Mouse (Mus musculus) ES-E14 (cell line): ENCODE measurements around the gene Cask.

Experiments
- CHD2 ChIP-seq: IDR thresholded peaks from 2 replicates; pipeline ENCODE4 v1.6.1; 2014; ENCODE audit warnings: mild to moderate bottlenecking, low read depth, low read length, inconsistent platforms
- HCFC1 ChIP-seq: IDR thresholded peaks from 2 replicates; pipeline ENCODE4 v1.6.1; 2012; ENCODE audit warnings: low read length, inconsistent platforms, borderline replicate concordance; ENCODE audit not compliant: insufficient read depth
- ZC3H11A ChIP-seq: IDR thresholded peaks from 2 replicates; pipeline ENCODE4 v1.6.1; 2012; ENCODE audit warnings: low read depth, mild to moderate bottlenecking, inconsistent platforms, low read length, borderline replicate concordance
- ZNF384 ChIP-seq: IDR thresholded peaks from 2 replicates; pipeline ENCODE4 v1.6.1; 2012; ENCODE audit warnings: low read depth, low read length, inconsistent platforms

GRCm38 (mm10) chrX:13518781-13519407 is 332.3 kb downstream of the Cask start:
- TF ChIP-seq CHD2, result no peak
- TF ChIP-seq ZC3H11A, result no peak
- 0 out of 2 replicates have a peak, but pooled peaks have one; percentile 9 for TF ChIP-seq ZNF384
- no peak for TF ChIP-seq HCFC1
